Mouse (Mus musculus): Measurements from ENCODE around the gene Fcgr3.
"Not testable (repeated sequence)": the region's sequence is repeated elsewhere in the genome, so short reads cannot be mapped to it uniquely, and the experiment has no call there.

DNA sequence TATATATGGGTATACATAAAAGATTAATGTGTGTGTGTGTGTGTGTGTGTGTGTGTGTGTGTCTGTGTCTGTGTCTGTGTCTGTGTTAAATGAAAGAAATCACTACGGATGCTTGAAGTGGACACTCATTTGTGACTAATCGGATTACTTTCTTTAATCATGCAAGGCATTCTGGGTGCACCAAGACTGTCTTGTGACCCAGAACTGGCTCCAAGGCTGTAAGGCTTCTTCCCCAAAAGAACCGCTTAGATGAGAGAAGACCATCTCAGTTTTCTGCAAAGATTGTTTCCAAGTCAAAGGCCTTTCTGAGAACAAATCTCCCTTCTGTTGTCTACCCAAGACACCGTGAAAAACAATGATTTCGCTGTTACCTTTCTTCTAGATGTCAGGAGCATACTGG lies 12.5 kb upstream of the Fcgr3 start:
- not testable (repeated sequence) for TF ChIP-seq CTCF (IDR thresholded peaks at IDR 0.05; ENCODE audit: control insufficient read depth, insufficient read depth, low read length); POLR2A (IDR thresholded peaks at IDR 0.05; ENCODE audit: borderline replicate concordance, control insufficient read depth, low read depth, low read length)
